Mouse (Mus musculus): ENCODE data around the gene Zc3h12d.

DNA sequence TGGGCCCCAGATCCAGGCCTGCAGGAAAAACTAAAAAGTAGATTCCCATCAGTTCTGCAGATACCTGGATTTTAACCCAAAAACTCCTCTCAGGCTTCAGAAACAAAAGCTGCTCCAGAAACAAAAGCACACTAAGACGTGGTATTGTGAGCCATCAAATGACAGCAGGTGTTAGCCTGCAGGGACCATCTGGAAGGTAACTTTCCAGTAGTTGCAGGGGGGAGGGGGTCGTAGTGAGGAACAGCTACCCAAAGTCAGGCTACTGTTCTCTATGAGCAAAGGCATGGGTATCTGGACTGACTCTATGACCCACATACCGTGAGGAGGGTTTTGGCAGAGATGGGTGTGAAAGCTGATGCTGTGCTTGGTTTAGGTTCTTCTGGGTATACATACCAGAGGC is 8.5 kb downstream of the Zc3h12d start:
- TF ChIP-seq POLR2A (IDR thresholded peaks at IDR 0.05; ENCODE audit: borderline replicate concordance, extremely low read depth, insufficient read depth, insufficient read length, poor library complexity, severe bottlenecking): no peak
- TF ChIP-seq CTCF (IDR thresholded peaks at IDR 0.05; ENCODE audit: borderline replicate concordance, extremely low read depth, insufficient read depth, insufficient read length): no peak
